Mouse (Mus musculus): ENCODE results near the gene Zfp518b. TPM values are rescaled to one million over a fixed set of nuclear protein-coding genes. Genes with fewer than 3 reads are reported as not detected.
A peak's percentile ranks its signal among the peaks of the same experiment; 100 is the strongest.

Zfp518b gene
- total RNA-seq (2014; rRNA removed), result 35.6 and 49.2 TPM in 2 replicates
- polyA plus RNA-seq (2015; fragmentation: Nextera tagmentation; extraction: Ambion mirVana), result 13.1 and 15.7 TPM in 2 replicates

GRCm38 (mm10) chr5:38684164-38684911 lies at the start of gene Zfp518b:
TSS of gene Zfp518b (minus strand) at chr5:38684826.
- H3K4me2 ChIP-seq (ENCODE audit: low read depth, low read length, poor library complexity, severe bottlenecking), result peak within 1 kb of the TSS; percentile 65
- H3K4me3 ChIP-seq (ENCODE audit: low read depth, low read length), result peak within 1 kb of the TSS; percentile 68
- H3K27ac ChIP-seq (ENCODE audit: low read depth, low read length), result peak within 1 kb of the TSS; percentile 88
- H3K36me3 ChIP-seq (ENCODE audit: insufficient read depth, low read length), result peaks cover 27% of the 10 kb centered on the region
- peaks cover 5% of the 10 kb centered on the region for H3K9me3 ChIP-seq (ENCODE audit: low read length)
- no peaks in the 10 kb centered on the region for H3K27me3 ChIP-seq (ENCODE audit: insufficient read depth, low read length)
- H3K4me1 ChIP-seq (ENCODE audit: insufficient read depth, low read length), result no peaks in the 10 kb centered on the region
- ATAC-seq (ENCODE audit: low FRiP score), result peak; percentile 88
- H3K9ac ChIP-seq (replicated peaks; ENCODE audit: low read length, poor library complexity, severe bottlenecking), result peak within 1 kb of the TSS; percentile 86
- no peak for TF ChIP-seq CTCF (IDR thresholded peaks at IDR 0.05)
- WGBS, result under 1% methylated on average over 77 of the region's 89 CpGs
- peak; percentile 73 for DNase-seq (ENCODE audit: low spot score)

GRCm38 (mm10) chr5:38708940-38709581 lies 24.4 kb upstream of the Zfp518b start:
- no peak overlapping the region for H3K4me2 ChIP-seq (ENCODE audit: low read depth, low read length, poor library complexity, severe bottlenecking)
- ATAC-seq (ENCODE audit: low FRiP score), result no peak
- WGBS, result 76% methylated on average over 11 of the region's 11 CpGs
- H3K27ac ChIP-seq (ENCODE audit: low read depth, low read length), result no peak overlapping the region
- DNase-seq (ENCODE audit: low spot score), result no peak
- no peaks in the 10 kb centered on the region for H3K9me3 ChIP-seq (ENCODE audit: low read length)
- no peak overlapping the region for H3K9ac ChIP-seq (replicated peaks; ENCODE audit: low read length, poor library complexity, severe bottlenecking)
- no peaks in the 10 kb centered on the region for H3K27me3 ChIP-seq (ENCODE audit: insufficient read depth, low read length)
- H3K4me1 ChIP-seq (ENCODE audit: insufficient read depth, low read length), result no peaks in the 10 kb centered on the region
- H3K36me3 ChIP-seq (ENCODE audit: insufficient read depth, low read length), result no peaks in the 10 kb centered on the region
- TF ChIP-seq CTCF (IDR thresholded peaks at IDR 0.05), result no peak
- no peak overlapping the region for H3K4me3 ChIP-seq (ENCODE audit: low read depth, low read length)

- H3K9me3 ChIP-seq (ENCODE audit: low read length), result no peaks in the 10 kb centered on the region
- ATAC-seq (ENCODE audit: low FRiP score), result no peak
- no peaks in the 10 kb centered on the region for H3K27me3 ChIP-seq (ENCODE audit: insufficient read depth, low read length)
- H3K4me1 ChIP-seq (ENCODE audit: insufficient read depth, low read length), result no peaks in the 10 kb centered on the region
- H3K27ac ChIP-seq (ENCODE audit: low read depth, low read length), result no peak overlapping the region
- DNase-seq (ENCODE audit: low spot score), result no peak
- no peak for TF ChIP-seq CTCF (IDR thresholded peaks at IDR 0.05)
- H3K4me2 ChIP-seq (ENCODE audit: low read depth, low read length, poor library complexity, severe bottlenecking), result no peak overlapping the region
- no peak overlapping the region for H3K9ac ChIP-seq (replicated peaks; ENCODE audit: low read length, poor library complexity, severe bottlenecking)
- no peaks in the 10 kb centered on the region for H3K36me3 ChIP-seq (ENCODE audit: insufficient read depth, low read length)
- H3K4me3 ChIP-seq (ENCODE audit: low read depth, low read length), result no peak overlapping the region
- WGBS, result 76% methylated on average over 7 of the region's 7 CpGs
Measured at GRCm38 (mm10) chr5:38707364-38708075, 22.9 kb upstream of the Zfp518b start.

- TF ChIP-seq CTCF (IDR thresholded peaks at IDR 0.05), result no peak
- Histone ChIP-seq H3K27ac (ENCODE audit: low read depth, low read length) (no peak overlapping the region), H3K4me2 (ENCODE audit: low read depth, low read length, poor library complexity, severe bottlenecking) (no peak overlapping the region), H3K4me1 (ENCODE audit: insufficient read depth, low read length) (no peaks in the 10 kb centered on the region), H3K4me3 (ENCODE audit: low read depth, low read length) (no peak overlapping the region), H3K36me3 (ENCODE audit: insufficient read depth, low read length) (no peaks in the 10 kb centered on the region), H3K9me3 (ENCODE audit: low read length) (no peaks in the 10 kb centered on the region), H3K27me3 (ENCODE audit: insufficient read depth, low read length) (no peaks in the 10 kb centered on the region), H3K9ac (replicated peaks; ENCODE audit: low read length, poor library complexity, severe bottlenecking) (no peak overlapping the region)
- 88% methylated on average over 6 of the region's 6 CpGs for WGBS
- DNase-seq (ENCODE audit: low spot score) (no peak), ATAC-seq (ENCODE audit: low FRiP score) (no peak)
Measured at GRCm38 (mm10) chr5:38702941-38703340, 18.3 kb upstream of the Zfp518b start.

GRCm38 (mm10) chr5:38702091-38702490 lies 17.5 kb upstream of the Zfp518b start:
- no peak overlapping the region for H3K27ac ChIP-seq (ENCODE audit: low read depth, low read length)
- no peaks in the 10 kb centered on the region for H3K36me3 ChIP-seq (ENCODE audit: insufficient read depth, low read length)
- 64% methylated on average over 2 of the region's 2 CpGs for WGBS
- H3K4me3 ChIP-seq (ENCODE audit: low read depth, low read length), result no peak overlapping the region
- ATAC-seq (ENCODE audit: low FRiP score) (no peak), DNase-seq (ENCODE audit: low spot score) (no peak)
- no peaks in the 10 kb centered on the region for H3K4me1 ChIP-seq (ENCODE audit: insufficient read depth, low read length)
- H3K4me2 ChIP-seq (ENCODE audit: low read depth, low read length, poor library complexity, severe bottlenecking), result no peak overlapping the region
- TF ChIP-seq CTCF (IDR thresholded peaks at IDR 0.05), result no peak
- H3K9me3 ChIP-seq (ENCODE audit: low read length), result no peaks in the 10 kb centered on the region
- no peak overlapping the region for H3K9ac ChIP-seq (replicated peaks; ENCODE audit: low read length, poor library complexity, severe bottlenecking)
- H3K27me3 ChIP-seq (ENCODE audit: insufficient read depth, low read length), result no peaks in the 10 kb centered on the region

Data from midbrain, postnatal 0 days (tissue).